Mouse (Mus musculus): ENCODE measurements around the gene Pola1. TPM values are rescaled to one million over a fixed set of nuclear protein-coding genes. Genes with fewer than 3 reads are reported as not detected.

Gene Pola1
- polyA plus RNA-seq, 1 experiment: 0.61 TPM

- Histone ChIP-seq H3K27ac (ENCODE audit: insufficient read depth, low read length) (no peak overlapping the region), H3K4me1 (ENCODE audit: control insufficient read depth, insufficient read depth, insufficient read length) (peaks cover 3% of the 10 kb centered on the region; the same call in 1 of the 2 replicates), H3K27me3 (ENCODE audit: control insufficient read depth, insufficient read depth, low read length) (no peaks in the 10 kb centered on the region; the same call in 1 of the 2 replicates), H3K36me3 (ENCODE audit: control insufficient read depth, insufficient read depth, low read length) (no peaks in the 10 kb centered on the region), H3K4me3 (ENCODE audit: extremely low read depth, insufficient read depth, insufficient read length) (no peak overlapping the region)
- WGBS: 59% methylated on average over 10 of the region's 10 CpGs
- no peak for DNase-seq (ENCODE audit: low read depth in 1 of 2, low spot score in 2 of 2)
- TF ChIP-seq POLR2A (IDR thresholded peaks at IDR 0.05; ENCODE audit: low read depth, low read length) (no peak), CTCF (IDR thresholded peaks at IDR 0.05; ENCODE audit: extremely low read depth, insufficient read depth, insufficient read length, insufficient replicate concordance) (no peak)
Measured at GRCm38 (mm10) chrX:93300183-93300815, 331.7 kb downstream of the Pola1 start.

- H3K36me3 ChIP-seq (ENCODE audit: control insufficient read depth, insufficient read depth, low read length): no peaks in the 10 kb centered on the region
- H3K27me3 ChIP-seq (ENCODE audit: control insufficient read depth, insufficient read depth, low read length): no peaks in the 10 kb centered on the region; the same call in 1 of the 2 replicates
- H3K4me1 ChIP-seq (ENCODE audit: control insufficient read depth, insufficient read depth, insufficient read length): peaks cover 3% of the 10 kb centered on the region; the same call in 1 of the 2 replicates
- TF ChIP-seq CTCF (IDR thresholded peaks at IDR 0.05; ENCODE audit: extremely low read depth, insufficient read depth, insufficient read length, insufficient replicate concordance) (no peak), POLR2A (IDR thresholded peaks at IDR 0.05; ENCODE audit: low read depth, low read length) (no peak)
- no peak overlapping the region for H3K27ac ChIP-seq (ENCODE audit: insufficient read depth, low read length)
- 41% methylated on average over 6 of the region's 6 CpGs for WGBS
- no peak for DNase-seq (ENCODE audit: low read depth in 1 of 2, low spot score in 2 of 2)
- no peak overlapping the region for H3K4me3 ChIP-seq (ENCODE audit: extremely low read depth, insufficient read depth, insufficient read length)
Measured at GRCm38 (mm10) chrX:93299771-93300170, 332.2 kb downstream of the Pola1 start.

GRCm38 (mm10) chrX:93299046-93299626, 332.8 kb downstream of the Pola1 start:
- Histone ChIP-seq H3K36me3 (ENCODE audit: control insufficient read depth, insufficient read depth, low read length) (no peaks in the 10 kb centered on the region), H3K27ac (ENCODE audit: insufficient read depth, low read length) (no peak overlapping the region), H3K4me3 (ENCODE audit: extremely low read depth, insufficient read depth, insufficient read length) (0 out of 2 replicates have a peak overlapping the region, but pooled peaks have one; percentile 4), H3K4me1 (ENCODE audit: control insufficient read depth, insufficient read depth, insufficient read length) (peaks cover 5% of the 10 kb centered on the region; the same call in 1 of the 2 replicates), H3K27me3 (ENCODE audit: control insufficient read depth, insufficient read depth, low read length) (peaks cover 3% of the 10 kb centered on the region; the same call in 1 of the 2 replicates)
- DNase-seq (ENCODE audit: low read depth in 1 of 2, low spot score in 2 of 2): no peak
- WGBS: 24% methylated on average over 41 of the region's 43 CpGs
- no peak for TF ChIP-seq CTCF (IDR thresholded peaks at IDR 0.05; ENCODE audit: extremely low read depth, insufficient read depth, insufficient read length, insufficient replicate concordance)
- no peak for TF ChIP-seq POLR2A (IDR thresholded peaks at IDR 0.05; ENCODE audit: low read depth, low read length)

- Histone ChIP-seq H3K4me1 (ENCODE audit: control insufficient read depth, insufficient read depth, insufficient read length) (peaks cover 5% of the 10 kb centered on the region; the same call in 1 of the 2 replicates), H3K27me3 (ENCODE audit: control insufficient read depth, insufficient read depth, low read length) (peaks cover 5% of the 10 kb centered on the region; the same call in 1 of the 2 replicates), H3K36me3 (ENCODE audit: control insufficient read depth, insufficient read depth, low read length) (no peaks in the 10 kb centered on the region), H3K4me3 (ENCODE audit: extremely low read depth, insufficient read depth, insufficient read length) (no peak overlapping the region; the same call in 1 of the 2 replicates), H3K27ac (ENCODE audit: insufficient read depth, low read length) (no peak overlapping the region)
- WGBS: 20% methylated on average over 40 of the region's 40 CpGs
- no peak for TF ChIP-seq POLR2A (IDR thresholded peaks at IDR 0.05; ENCODE audit: low read depth, low read length)
- no peak for TF ChIP-seq CTCF (IDR thresholded peaks at IDR 0.05; ENCODE audit: extremely low read depth, insufficient read depth, insufficient read length, insufficient replicate concordance)
- DNase-seq (ENCODE audit: low read depth in 1 of 2, low spot score in 2 of 2): no peak
Measured at GRCm38 (mm10) chrX:93297001-93297441, 334.9 kb downstream of the Pola1 start.

- Histone ChIP-seq H3K27me3 (ENCODE audit: control insufficient read depth, insufficient read depth, low read length) (peaks cover 5% of the 10 kb centered on the region; the same call in 1 of the 2 replicates), H3K4me3 (ENCODE audit: extremely low read depth, insufficient read depth, insufficient read length) (no peak overlapping the region)
- 31% methylated on average over 5 of the region's 5 CpGs for WGBS
Measured at GRCm38 (mm10) chrX:93295819-93296218, 336.1 kb downstream of the Pola1 start.

GRCm38 (mm10) chrX:93294736-93295490, 337.0 kb downstream of the Pola1 start:
- no peak for DNase-seq (ENCODE audit: low read depth in 1 of 2, low spot score in 2 of 2)
- WGBS: 23% methylated on average over 25 of the region's 25 CpGs
- Histone ChIP-seq H3K27me3 (ENCODE audit: control insufficient read depth, insufficient read depth, low read length) (peaks cover 5% of the 10 kb centered on the region; the same call in 1 of the 2 replicates), H3K4me3 (ENCODE audit: extremely low read depth, insufficient read depth, insufficient read length) (no peak overlapping the region), H3K36me3 (ENCODE audit: control insufficient read depth, insufficient read depth, low read length) (no peaks in the 10 kb centered on the region), H3K27ac (ENCODE audit: insufficient read depth, low read length) (no peak overlapping the region), H3K4me1 (ENCODE audit: control insufficient read depth, insufficient read depth, insufficient read length) (peaks cover 5% of the 10 kb centered on the region; the same call in 1 of the 2 replicates)
- TF ChIP-seq CTCF (IDR thresholded peaks at IDR 0.05; ENCODE audit: extremely low read depth, insufficient read depth, insufficient read length, insufficient replicate concordance) (no peak), POLR2A (IDR thresholded peaks at IDR 0.05; ENCODE audit: low read depth, low read length) (no peak)

More at GRCm38 (mm10) chrX:93295819-93296218, 336.1 kb downstream of the Pola1 start:
- Histone ChIP-seq H3K4me1 (ENCODE audit: control insufficient read depth, insufficient read depth, insufficient read length) (peaks cover 5% of the 10 kb centered on the region; the same call in 1 of the 2 replicates), H3K36me3 (ENCODE audit: control insufficient read depth, insufficient read depth, low read length) (no peaks in the 10 kb centered on the region), H3K27ac (ENCODE audit: insufficient read depth, low read length) (no peak overlapping the region)
- DNase-seq (ENCODE audit: low read depth in 1 of 2, low spot score in 2 of 2): no peak
- TF ChIP-seq CTCF (IDR thresholded peaks at IDR 0.05; ENCODE audit: extremely low read depth, insufficient read depth, insufficient read length, insufficient replicate concordance) (no peak), POLR2A (IDR thresholded peaks at IDR 0.05; ENCODE audit: low read depth, low read length) (no peak)
